ENCODE assay signal across 15 mouse cellular contexts in the genomic region with DNA sequence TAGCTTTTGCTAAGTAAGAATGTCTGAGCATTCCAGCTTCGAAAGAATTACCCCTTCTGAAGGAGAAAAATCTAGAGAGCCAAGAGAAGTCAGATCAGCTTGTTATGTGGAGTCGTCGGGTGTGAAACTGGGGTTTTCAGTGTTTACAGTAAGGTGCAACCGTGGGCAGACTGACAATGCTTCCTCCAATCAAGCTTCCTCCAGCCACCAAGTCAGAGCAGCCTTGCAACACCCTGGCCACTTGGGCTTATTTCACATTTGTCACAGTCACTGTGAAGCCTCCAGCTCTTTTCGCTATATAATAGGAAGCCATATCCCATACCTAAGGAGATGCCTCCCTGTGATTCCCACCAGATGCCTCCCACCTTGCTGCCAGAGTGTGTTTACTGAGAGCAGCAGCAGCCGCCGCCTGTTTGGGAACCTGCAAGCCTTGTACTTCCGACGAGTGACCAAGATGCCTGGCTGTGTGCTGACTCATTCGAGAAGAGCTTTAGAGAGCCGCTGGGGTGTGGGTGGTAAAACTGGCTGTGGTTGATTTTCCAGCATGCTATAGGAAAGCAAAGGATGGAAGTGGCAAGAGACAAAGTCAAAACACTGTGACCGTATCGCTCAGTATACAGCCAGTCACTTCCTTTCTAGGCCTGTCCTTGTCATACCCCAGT. TPM values are rescaled to one million over a fixed set of nuclear protein-coding genes. Genes with fewer than 3 reads are reported as not detected.
A peak's percentile ranks its signal among the peaks of the same experiment; 100 is the strongest.
DNase-seq lines count a peak whose midpoint lies in the region; ATAC-seq and TF ChIP-seq lines count a peak whose summit lies in the region.
"Had no signal": no experiment of that assay in that cellular context is flagged by ENCODE, and none has a peak within 500 bp of the region (broad histone marks: within the 10 kb centered on the region; RNA-seq: fewer than 3 reads in every experiment).

No protein-coding gene starts in this region.

- TF ChIP-seq CTCF in stomach, postnatal 0 days (IDR thresholded peaks at IDR 0.05; ENCODE audit: low read depth): no peak

- no peak overlapping the region for H3K9ac ChIP-seq in stomach, embryonic 16.5 days (ENCODE audit: low read length)
- no peak overlapping the region for H3K9ac ChIP-seq in stomach, postnatal 0 days (ENCODE audit: low read length)
- H3K9ac ChIP-seq: hindbrain, embryonic 14.5 days; stomach, embryonic 15.5 days had no signal

- H3K27ac ChIP-seq in stomach, embryonic 16.5 days (ENCODE audit: low read length): 0 out of 2 replicates have a peak overlapping the region, but pooled peaks have one; percentile 16
- H3K27ac ChIP-seq in stomach, postnatal 0 days (replicated peaks): no peak overlapping the region
- H3K27ac ChIP-seq: forebrain, embryonic 10.5 days; hindbrain, embryonic 14.5 days; stomach, embryonic 15.5 days had no signal

- no peak for TF ChIP-seq EP300 in stomach, postnatal 0 days (optimal IDR thresholded peaks at IDR 0.05)

- no peak overlapping the region for H3K4me3 ChIP-seq in stomach, embryonic 16.5 days (replicated peaks; ENCODE audit: low read length)
- no peak overlapping the region for H3K4me3 ChIP-seq in stomach, postnatal 0 days (ENCODE audit: low read depth, low read length)
- H3K4me3 ChIP-seq: forebrain, embryonic 10.5 days; stomach, embryonic 15.5 days had no signal

- H3K36me3 ChIP-seq in stomach, embryonic 16.5 days (ENCODE audit: control insufficient read depth, insufficient read depth, low read length): no peaks in the 10 kb centered on the region
- no peaks in the 10 kb centered on the region for H3K36me3 ChIP-seq in stomach, postnatal 0 days (ENCODE audit: control insufficient read depth, insufficient read depth, low read length)
- H3K36me3 ChIP-seq: forebrain, embryonic 10.5 days; stomach, embryonic 15.5 days had no signal

- no peaks in the 10 kb centered on the region for H3K27me3 ChIP-seq in stomach, embryonic 16.5 days (ENCODE audit: control insufficient read depth, insufficient read depth, low read length)
- no peaks in the 10 kb centered on the region for H3K27me3 ChIP-seq in stomach, postnatal 0 days (ENCODE audit: control insufficient read depth, insufficient read depth, low read length)
- H3K27me3 ChIP-seq: stomach, embryonic 15.5 days had no signal

- H3K4me1 ChIP-seq in stomach, embryonic 16.5 days (ENCODE audit: control insufficient read depth, insufficient read depth, low read length): no peaks in the 10 kb centered on the region
- no peaks in the 10 kb centered on the region for H3K4me1 ChIP-seq in stomach, postnatal 0 days (replicated peaks; ENCODE audit: control insufficient read depth, insufficient read depth)
- H3K4me1 ChIP-seq: forebrain, embryonic 10.5 days; stomach, embryonic 15.5 days had no signal

- intact Hi-C loops in left cerebral cortex, postnatal 25 days (cut with DNase I): no loop called here

- H3K9me3 ChIP-seq in stomach, embryonic 16.5 days (replicated peaks; ENCODE audit: control insufficient read depth, low read length): no peaks in the 10 kb centered on the region
- H3K9me3 ChIP-seq in stomach, postnatal 0 days (ENCODE audit: control insufficient read depth, low read length): no peaks in the 10 kb centered on the region
- H3K9me3 ChIP-seq: forebrain, embryonic 10.5 days; stomach, embryonic 15.5 days had no signal

- ATAC-seq in stomach, embryonic 16.5 days (ENCODE audit: insufficient read depth, low FRiP score): no peak; the same call in 1 of the 2 replicates
- ATAC-seq in stomach, postnatal 0 days (ENCODE audit: low FRiP score, low TSS enrichment): no peak
- ATAC-seq: lung, postnatal 0 days; midbrain, embryonic 16.5 days had no signal

- H3K4me2 ChIP-seq in stomach, embryonic 16.5 days (ENCODE audit: low read depth, low read length): no peak overlapping the region
- H3K4me2 ChIP-seq in stomach, postnatal 0 days (replicated peaks; ENCODE audit: low read depth): no peak overlapping the region
- H3K4me2 ChIP-seq: hindbrain, embryonic 14.5 days; stomach, embryonic 15.5 days had no signal

- 44% methylated on average over 13 of the region's 13 CpGs for WGBS in stomach, embryonic 16.5 days
- WGBS in stomach, postnatal 0 days: 39% methylated on average over 13 of the region's 13 CpGs

- DNase-seq in stomach, postnatal 0 days (ENCODE audit: low spot score): no peak
- peak; percentile 9 for DNase-seq in T-cell, adult 2 months (ENCODE audit: low spot score)
- DNase-seq in left cerebral cortex, postnatal 25 days (ENCODE audit: low spot score in 2 of 2): peak; percentile 50 to 84
- peak; percentile 68 for DNase-seq in telencephalon, adult 2 months (ENCODE audit: low read depth, low spot score)
- no peak for DNase-seq in thymus, postnatal 14 days
- no peak for DNase-seq in cerebellum, postnatal 10 days
- DNase-seq: gastrocnemius, postnatal 36 days; kidney, postnatal 10 days had no signal

RNA-seq across cellular contexts. Expression of a gene that starts 29.6 kb away (rescaled TPM):
- polyA plus RNA-seq in stomach, embryonic 16.5 days (2015; fragmentation: Nextera tagmentation; extraction: Ambion mirVana): not detected in 2 replicates
- not detected in 2 replicates for polyA plus RNA-seq in stomach, postnatal 0 days (2015; fragmentation: Nextera tagmentation; extraction: Ambion mirVana)
- not detected for total RNA-seq in left cerebral cortex, postnatal 25 days (2021)
- total RNA-seq: gastrocnemius, postnatal 36 days had no signal
- polyA plus RNA-seq: forebrain, embryonic 10.5 days; hindbrain, embryonic 14.5 days; limb, embryonic 14.5 days; midbrain, embryonic 16.5 days; stomach, embryonic 15.5 days had no signal

Comparison
In these comparisons a context has a peak if more than half of its experiments do, and no peak if none do; other contexts are left out.
1. DNase-seq: peak in T-cell, adult 2 months (single experiment), left cerebral cortex, postnatal 25 days (2 of 2) and telencephalon, adult 2 months (single experiment); none in stomach, postnatal 0 days (single experiment), thymus, postnatal 14 days (single experiment) and cerebellum, postnatal 10 days (0 of 2).